Mouse (Mus musculus) lung, postnatal 0 days (tissue): ENCODE results near the gene S1pr2. TPM values are rescaled to one million over a fixed set of nuclear protein-coding genes. Genes with fewer than 3 reads are reported as not detected.

ENCODE experiments used
- ATAC-seq: fragments of 200-750 bp; cut with Nextera tagmentation; 2 replicates; pipeline ENCODE4 v1.8.0; 2017; ENCODE audit warnings: moderate library complexity
- DNase-seq: peaks from one replicate; pipeline ENCODE4 v3.0.0-alpha.2; 2016; ENCODE audit warnings: low spot score
- H3K27ac ChIP-seq: fragments of 300-500 bp; sonication (generic); 2 replicates; pipeline ENCODE4 v1.5.1; 2014; ENCODE audit warnings: antibody characterized with exemption, mild to moderate bottlenecking, low read length, mixed read lengths
- H3K27me3 ChIP-seq: fragments of 300-500 bp; sonication (generic); replicated peaks from 2 replicates; pipeline ENCODE4 v1.6.1; 2014; ENCODE audit warnings: low read length, mixed read lengths; ENCODE audit not compliant: insufficient read depth
- H3K36me3 ChIP-seq: fragments of 300-500 bp; sonication (generic); 2 replicates; pipeline ENCODE4 v1.6.1; 2014; ENCODE audit warnings: low read length, mixed read lengths; ENCODE audit not compliant: insufficient read depth
- H3K4me1 ChIP-seq: fragments of 300-500 bp; sonication (generic); 2 replicates; pipeline ENCODE4 v1.6.1; 2014; ENCODE audit warnings: antibody characterized with exemption, low read depth, low read length, mixed read lengths; ENCODE audit not compliant: insufficient read depth
- H3K4me2 ChIP-seq: fragments of 300-500 bp; sonication (generic); replicated peaks from 2 replicates; pipeline ENCODE4 v1.6.1; 2014; ENCODE audit warnings: low read depth, mild to moderate bottlenecking, low read length, moderate library complexity, mixed read lengths
- H3K4me3 ChIP-seq: fragments of 300-500 bp; sonication (generic); 2 replicates; pipeline ENCODE4 v1.5.1; 2014; ENCODE audit warnings: low read depth, low read length
- H3K9ac ChIP-seq: fragments of 300-500 bp; sonication (generic); replicated peaks from 2 replicates; pipeline ENCODE4 v1.6.1; 2014; ENCODE audit warnings: low read depth, mild to moderate bottlenecking
- H3K9me3 ChIP-seq: fragments of 300-500 bp; sonication (generic); 2 replicates; pipeline ENCODE4 v1.6.1; 2016; ENCODE audit warnings: low read length, mixed read lengths
- CTCF ChIP-seq: IDR thresholded peaks from 2 replicates; pipeline ENCODE4 v1.5.1; 2016; ENCODE audit warnings: antibody characterized with exemption, mild to moderate bottlenecking
- EP300 ChIP-seq: IDR thresholded peaks from 2 replicates; pipeline ENCODE4 v1.6.1; 2016; ENCODE audit warnings: antibody characterized with exemption, mild to moderate bottlenecking, control low read depth
- WGBS: fragments of 180-500 bp; shearing (Covaris S2); extraction: QIAGEN DNeasy Blood & Tissue Kit; methylation state at CpG from one replicate; pipeline ENCODE4 v1.1.7; 2014; 5-methylcytosine and 5-hydroxymethylcytosine counted together
- polyA plus RNA-seq: library from polyadenylated mRNA; unstranded; fragments of >200 nt; fragmentation: Nextera tagmentation; extraction: Ambion mirVana; gene quantifications from 2 replicates; pipeline ENCODE4 v1.2.1, GENCODE M21; 2015

The S1pr2 gene
- polyA plus RNA-seq, 1 experiment from 2014 or later: 62.3 TPM

- no peak for DNase-seq
- H3K9ac ChIP-seq: no peak overlapping the region
- TF ChIP-seq EP300 (no peak), CTCF (no peak)
Measured at GRCm38 (mm10) chr9:20983169-20983568, 6.6 kb upstream of the S1pr2 start.

GRCm38 (mm10) chr9:20982171-20982570 is 5.6 kb upstream of the S1pr2 start:
- DNase-seq: peak; percentile 64
- Histone ChIP-seq H3K9me3 (no peaks in the 10 kb centered on the region), H3K27me3 (no peaks in the 10 kb centered on the region), H3K9ac (no peak overlapping the region), H3K4me3 (no peak overlapping the region), H3K36me3 (no peaks in the 10 kb centered on the region), H3K4me2 (no peak overlapping the region), H3K4me1 (peaks cover 10% of the 10 kb centered on the region; the same call in 1 of the 2 replicates), H3K27ac (no peak overlapping the region)
- WGBS: 50% methylated on average over 3 of the region's 3 CpGs
- ATAC-seq: peak; percentile 62
- TF ChIP-seq EP300 (peak; percentile 46; the same call in 1 of the 2 replicates), CTCF (no peak)

More at GRCm38 (mm10) chr9:20983169-20983568, 6.6 kb upstream of the S1pr2 start:
- no peak for ATAC-seq
- no peaks in the 10 kb centered on the region for H3K9me3 ChIP-seq
- H3K4me2 ChIP-seq: no peak overlapping the region
- no peaks in the 10 kb centered on the region for H3K27me3 ChIP-seq
- H3K27ac ChIP-seq: no peak overlapping the region
- no peak overlapping the region for H3K4me3 ChIP-seq
- WGBS: 43% methylated on average over 5 of the region's 5 CpGs
- H3K4me1 ChIP-seq: peaks cover 10% of the 10 kb centered on the region; the same call in 1 of the 2 replicates
- no peaks in the 10 kb centered on the region for H3K36me3 ChIP-seq

- H3K9ac ChIP-seq: no peak overlapping the region
- no peak overlapping the region for H3K4me2 ChIP-seq
- H3K27ac ChIP-seq: no peak overlapping the region
- H3K4me3 ChIP-seq: no peak overlapping the region
- no peak for ATAC-seq
- no peaks in the 10 kb centered on the region for H3K27me3 ChIP-seq
- peaks cover 14% of the 10 kb centered on the region; the same call in 1 of the 2 replicates for H3K4me1 ChIP-seq
- WGBS: 79% methylated on average over 7 of the region's 7 CpGs
- H3K9me3 ChIP-seq: no peaks in the 10 kb centered on the region
- DNase-seq: no peak
- TF ChIP-seq CTCF (no peak), EP300 (no peak)
- H3K36me3 ChIP-seq: no peaks in the 10 kb centered on the region
Measured at GRCm38 (mm10) chr9:20979769-20980168, 3.2 kb upstream of the S1pr2 start.

GRCm38 (mm10) chr9:20979181-20979580 is 2.6 kb upstream of the S1pr2 start:
- peaks cover 16% of the 10 kb centered on the region; the same call in 1 of the 2 replicates for H3K4me1 ChIP-seq
- H3K9ac ChIP-seq: no peak overlapping the region
- no peak overlapping the region for H3K4me3 ChIP-seq
- H3K4me2 ChIP-seq: no peak overlapping the region
- 53% methylated on average over 5 of the region's 5 CpGs for WGBS
- no peak for ATAC-seq
- H3K27me3 ChIP-seq: no peaks in the 10 kb centered on the region
- no peaks in the 10 kb centered on the region for H3K9me3 ChIP-seq
- peak overlapping the region; percentile 96 for H3K27ac ChIP-seq
- DNase-seq: no peak
- no peak for TF ChIP-seq EP300
- TF ChIP-seq CTCF: no peak
- H3K36me3 ChIP-seq: no peaks in the 10 kb centered on the region

- peaks cover 20% of the 10 kb centered on the region; the same call in 1 of the 2 replicates for H3K4me1 ChIP-seq
Measured at GRCm38 (mm10) chr9:20978409-20979095, 2.0 kb upstream of the S1pr2 start.

GRCm38 (mm10) chr9:20976961-20977689 is 544 bp upstream of the S1pr2 start:
- Histone ChIP-seq H3K36me3 (no peaks in the 10 kb centered on the region), H3K27ac (peak overlapping the region; percentile 96), H3K4me3 (peak overlapping the region; percentile 85), H3K27me3 (no peaks in the 10 kb centered on the region), H3K4me1 (peaks cover 14% of the 10 kb centered on the region; the same call in 1 of the 2 replicates), H3K9me3 (no peaks in the 10 kb centered on the region), H3K4me2 (peak overlapping the region; percentile 83), H3K9ac (no peak overlapping the region)
- DNase-seq (no peak), ATAC-seq (no peak)
- 0% methylated on average over 4 of the region's 4 CpGs for WGBS
- peak; percentile 58 for TF ChIP-seq EP300
- peak; percentile 41 for TF ChIP-seq CTCF

More at GRCm38 (mm10) chr9:20978409-20979095, 2.0 kb upstream of the S1pr2 start:
- TF ChIP-seq EP300 (no peak), CTCF (no peak)
- no peaks in the 10 kb centered on the region for H3K27me3 ChIP-seq
- ATAC-seq: peak; percentile 15
- peak; percentile 75 for DNase-seq
- no peak overlapping the region for H3K4me3 ChIP-seq
- WGBS: 29% methylated on average over 10 of the region's 10 CpGs
- H3K36me3 ChIP-seq: no peaks in the 10 kb centered on the region
- no peak overlapping the region for H3K9ac ChIP-seq
- peak overlapping the region; percentile 96 for H3K27ac ChIP-seq
- no peaks in the 10 kb centered on the region for H3K9me3 ChIP-seq
- 0 out of 2 replicates have a peak overlapping the region, but pooled peaks have one; percentile 9 for H3K4me2 ChIP-seq
